ENCODE assay signal across 12 mouse cellular contexts in genomic region chr17:7271522-7272134, GRCm38 (mm10). TPM values are rescaled to one million over a fixed set of nuclear protein-coding genes. Genes with fewer than 3 reads are reported as not detected.
DNase-seq lines count a peak whose midpoint lies in the region; ATAC-seq and TF ChIP-seq lines count a peak whose summit lies in the region.
"Had no signal": no experiment of that assay in that cellular context is flagged by ENCODE, and none has a peak within 500 bp of the region (broad histone marks: within the 10 kb centered on the region; RNA-seq: fewer than 3 reads in every experiment).

No protein-coding gene starts in this region.

- DNase-seq in heart, adult 9 months (ENCODE audit: low spot score in 2 of 2), result no peak
- DNase-seq in lung, postnatal 0 days (ENCODE audit: low spot score), result peak; percentile 22
- no peak for DNase-seq in lung, postnatal 25 days (ENCODE audit: low spot score)
- peak; percentile 57 for DNase-seq in forelimb bud, embryonic 11.5 days (ENCODE audit: low read depth, low spot score)
- DNase-seq in thymus, postnatal 0 days (ENCODE audit: low spot score), result no peak
- no peak for DNase-seq in testis, postnatal 14 days (ENCODE audit: low spot score)
- DNase-seq: adrenal gland, postnatal 25 days; cerebellum, adult 2 months had no signal

- peaks cover 79% of the 10 kb centered on the region for H3K4me1 ChIP-seq in heart, embryonic 13.5 days
- no peaks in the 10 kb centered on the region for H3K4me1 ChIP-seq in lung, postnatal 0 days (ENCODE audit: insufficient read depth, low read depth, low read length)
- peaks cover 44% of the 10 kb centered on the region for H3K4me1 ChIP-seq in stomach, embryonic 16.5 days (ENCODE audit: control insufficient read depth, insufficient read depth, low read length)

- no peak for ATAC-seq in heart, embryonic 13.5 days (ENCODE audit: extremely low read depth, insufficient number of reproducible peaks, low FRiP score, low TSS enrichment)
- ATAC-seq in lung, postnatal 0 days, result peak; percentile 63
- ATAC-seq in stomach, embryonic 16.5 days (ENCODE audit: insufficient read depth, low FRiP score), result peak; percentile 23; the same call in 1 of the 2 replicates
- ATAC-seq: CD4-positive, CD25-positive, alpha-beta regulatory T cell, adult 4 months had no signal

- WGBS in heart, embryonic 13.5 days, result 37% methylated on average over 10 of the region's 10 CpGs
- WGBS in lung, postnatal 0 days, result 27% methylated on average over 10 of the region's 10 CpGs
- 24% methylated on average over 10 of the region's 10 CpGs for WGBS in stomach, embryonic 16.5 days

- H3K27me3 ChIP-seq in heart, embryonic 13.5 days (replicated peaks), result no peaks in the 10 kb centered on the region
- H3K27me3 ChIP-seq in lung, postnatal 0 days (replicated peaks; ENCODE audit: insufficient read depth, low read length), result no peaks in the 10 kb centered on the region
- H3K27me3 ChIP-seq in stomach, embryonic 16.5 days (ENCODE audit: control insufficient read depth, insufficient read depth, low read length), result no peaks in the 10 kb centered on the region

- H3K9ac ChIP-seq in heart, embryonic 13.5 days, result peak overlapping the region; percentile 44
- H3K9ac ChIP-seq in lung, postnatal 0 days (replicated peaks; ENCODE audit: low read depth), result no peak overlapping the region
- no peak overlapping the region; the same call in 1 of the 2 replicates for H3K9ac ChIP-seq in stomach, embryonic 16.5 days (ENCODE audit: low read length)

- H3K4me2 ChIP-seq in heart, embryonic 13.5 days, result no peak overlapping the region
- no peak overlapping the region for H3K4me2 ChIP-seq in lung, postnatal 0 days (replicated peaks; ENCODE audit: low read depth, low read length)
- no peak overlapping the region for H3K4me2 ChIP-seq in stomach, embryonic 16.5 days (ENCODE audit: low read depth, low read length)

- TF ChIP-seq EP300 in lung, postnatal 0 days (IDR thresholded peaks at IDR 0.05), result no peak

- no peaks in the 10 kb centered on the region for H3K9me3 ChIP-seq in heart, embryonic 13.5 days
- no peaks in the 10 kb centered on the region for H3K9me3 ChIP-seq in lung, postnatal 0 days (ENCODE audit: low read length)
- H3K9me3 ChIP-seq in stomach, embryonic 16.5 days (replicated peaks; ENCODE audit: control insufficient read depth, low read length), result no peaks in the 10 kb centered on the region

- H3K27ac ChIP-seq in heart, embryonic 13.5 days (replicated peaks), result peak overlapping the region; percentile 96
- H3K27ac ChIP-seq in lung, postnatal 0 days (ENCODE audit: low read length), result no peak overlapping the region
- H3K27ac ChIP-seq in stomach, embryonic 16.5 days (ENCODE audit: low read length), result no peak overlapping the region

- no peak overlapping the region for H3K4me3 ChIP-seq in heart, embryonic 13.5 days
- no peak overlapping the region for H3K4me3 ChIP-seq in lung, postnatal 0 days (ENCODE audit: low read depth, low read length)
- no peak overlapping the region for H3K4me3 ChIP-seq in stomach, embryonic 16.5 days (replicated peaks; ENCODE audit: low read length)

- no peak for TF ChIP-seq CTCF in lung, postnatal 0 days (IDR thresholded peaks at IDR 0.05)

- H3K36me3 ChIP-seq in heart, embryonic 13.5 days, result peaks cover 22% of the 10 kb centered on the region
- H3K36me3 ChIP-seq in lung, postnatal 0 days (ENCODE audit: insufficient read depth, low read length), result no peaks in the 10 kb centered on the region
- no peaks in the 10 kb centered on the region for H3K36me3 ChIP-seq in stomach, embryonic 16.5 days (ENCODE audit: control insufficient read depth, insufficient read depth, low read length)

RNA-seq across cellular contexts. Expression of gene Tcp10a, which starts 52.8 kb away (rescaled TPM):
- polyA plus RNA-seq in heart, embryonic 13.5 days (2015; fragmentation: Nextera tagmentation; extraction: Ambion mirVana), result 0.13 TPM in 1 of 2 replicates, not detected in the other
- not detected in 2 replicates for polyA plus RNA-seq in lung, postnatal 0 days (2015; fragmentation: Nextera tagmentation; extraction: Ambion mirVana)
- not detected in 2 replicates for polyA plus RNA-seq in stomach, embryonic 16.5 days (2015; fragmentation: Nextera tagmentation; extraction: Ambion mirVana)
- 0.07 TPM in 1 of 2 replicates, not detected in the other for polyA plus RNA-seq in thymus, postnatal 0 days (2015; fragmentation: Nextera tagmentation; extraction: Ambion mirVana)
- polyA plus RNA-seq: CD4-positive, CD25-positive, alpha-beta regulatory T cell, adult 4 months; liver, embryonic 16.5 days had no signal

Comparison
In these comparisons a context has a peak if more than half of its experiments do, and no peak if none do; other contexts are left out.
1. DNase-seq: peak in lung, postnatal 0 days (single experiment) and forelimb bud, embryonic 11.5 days (single experiment); none in heart, adult 9 months (0 of 2), lung, postnatal 25 days (single experiment), thymus, postnatal 0 days (single experiment) and testis, postnatal 14 days (single experiment).